Mouse (Mus musculus): Measurements from ENCODE around the gene Defb23.

- no peak for TF ChIP-seq EP300 (IDR thresholded peaks at IDR 0.05; ENCODE audit: insufficient read depth, low read depth, low read length)
- TF ChIP-seq POLR2A (IDR thresholded peaks at IDR 0.05; ENCODE audit: insufficient read depth, low read depth, low read length) = no peak
Measured at GRCm38 (mm10) chr2:152476763-152477162, 12.3 kb upstream of the Defb23 start, which contains the start of gene Defb20.
